Mouse (Mus musculus) right cerebral cortex, adult 2 months (tissue): ENCODE data around the gene Zp1.

Experiments used
- DNase-seq, 2 experiments: peaks; one replicate each; pipeline ENCODE4 v3.0.0; 2021 to 2022; ENCODE audit warnings: low spot score in 2 of 2

Gene Zp1

GRCm38 (mm10) chr19:10924220-10924619, 3.8 kb upstream of the Zp1 start:
- DNase-seq, result no peak

GRCm38 (mm10) chr19:10921058-10921457, 626 bp upstream of the Zp1 start:
- DNase-seq, result no peak

- no peak for DNase-seq
These were observed 2.0 kb downstream of the Zp1 start for GRCm38 (mm10) chr19:10918321-10918991.

GRCm38 (mm10) chr19:10916506-10916905, 3.9 kb downstream of the Zp1 start:
- DNase-seq, result no peak

- no peak for DNase-seq
These were observed 5.6 kb downstream of the Zp1 start for GRCm38 (mm10) chr19:10914870-10915269.

- DNase-seq, result no peak
These were observed 6.1 kb downstream of the Zp1 start for GRCm38 (mm10) chr19:10914291-10914690.

GRCm38 (mm10) chr19:10909087-10909721, 11.2 kb downstream of the Zp1 start:
- DNase-seq, result no peak

- peak; percentile 66 to 68 for DNase-seq
These were observed 12.5 kb downstream of the Zp1 start for GRCm38 (mm10) chr19:10907891-10908290.

GRCm38 (mm10) chr19:10905728-10906000, 14.8 kb downstream of the Zp1 start:
- DNase-seq, result no peak

GRCm38 (mm10) chr19:10904927-10905727, 15.3 kb downstream of the Zp1 start:
- DNase-seq, result peak; percentile 53 to 68

- no peak for DNase-seq
These were observed 15.9 kb downstream of the Zp1 start for GRCm38 (mm10) chr19:10904512-10904911.

- no peak for DNase-seq
These were observed 19.4 kb downstream of the Zp1 start for GRCm38 (mm10) chr19:10901046-10901445.

GRCm38 (mm10) chr19:10900315-10900714, 20.1 kb downstream of the Zp1 start:
- no peak for DNase-seq

- DNase-seq, result no peak
These were observed 22.9 kb downstream of the Zp1 start for GRCm38 (mm10) chr19:10897491-10897890.

- DNase-seq, result no peak
These were observed 23.6 kb downstream of the Zp1 start for GRCm38 (mm10) chr19:10896849-10897248.

- no peak for DNase-seq
These were observed 24.7 kb downstream of the Zp1 start for GRCm38 (mm10) chr19:10895708-10896107.

- DNase-seq, result peak; percentile 98 to 99
These were observed 25.4 kb downstream of the Zp1 start, which contains the start of gene Prpf19 for GRCm38 (mm10) chr19:10895016-10895528. TSS of gene Prpf19 (plus strand) at chr19:10895231.

- no peak for DNase-seq
These were observed 28.2 kb downstream of the Zp1 start for GRCm38 (mm10) chr19:10892201-10892600.

GRCm38 (mm10) chr19:10881426-10882154, 38.8 kb downstream of the Zp1 start, which contains the start of gene Tmem109:
TSS of gene Tmem109 (minus strand) at chr19:10882001.
- DNase-seq, result peak; percentile 91 to 93

GRCm38 (mm10) chr19:10880975-10881425, 39.4 kb downstream of the Zp1 start:
- DNase-seq, result no peak

- DNase-seq, result no peak
These were observed 40.1 kb downstream of the Zp1 start for GRCm38 (mm10) chr19:10880085-10880974.
